Mouse (Mus musculus) thymus, adult 2 months (tissue): ENCODE measurements around the gene Ankrd55. TPM values are rescaled to one million over a fixed set of nuclear protein-coding genes. Genes with fewer than 3 reads are reported as not detected.

Source experiments
- DNase-seq: peaks from one replicate; pipeline ENCODE4 v3.0.0; 2021
- H3K27ac ChIP-seq: fragments of 200-500 bp; 2 replicates; pipeline ENCODE4 v1.5.1; 2012; ENCODE audit warnings: low read length, control low read depth; ENCODE audit not compliant: control insufficient read depth, insufficient read depth
- H3K27me3 ChIP-seq: fragments of 200-500 bp; 2 replicates; pipeline ENCODE4 v1.6.1; 2012; ENCODE audit warnings: mild to moderate bottlenecking, low read length, moderate library complexity, mixed read lengths; ENCODE audit not compliant: control insufficient read depth, insufficient read depth
- H3K36me3 ChIP-seq: fragments of 200-500 bp; 2 replicates; pipeline ENCODE4 v1.6.1; 2012; ENCODE audit warnings: mild to moderate bottlenecking, low read length, moderate library complexity; ENCODE audit not compliant: control insufficient read depth, insufficient read depth
- H3K4me1 ChIP-seq: fragments of 200-500 bp; replicated peaks from 2 replicates; pipeline ENCODE4 v1.6.1; 2012; ENCODE audit warnings: low read length; ENCODE audit not compliant: control insufficient read depth, insufficient read depth
- H3K4me3 ChIP-seq: fragments of 200-500 bp; 2 replicates; pipeline ENCODE4 v1.5.1; 2012; ENCODE audit warnings: mild to moderate bottlenecking, low read length, control low read depth, moderate library complexity; ENCODE audit not compliant: control insufficient read depth, insufficient read depth
- CTCF ChIP-seq: fragments of 200-500 bp; IDR thresholded peaks from 2 replicates; pipeline ENCODE4 v1.5.1; 2012; ENCODE audit warnings: mild to moderate bottlenecking, control low read depth, low read length, moderate library complexity, borderline replicate concordance; ENCODE audit not compliant: control insufficient read depth, poor library complexity, insufficient read depth; ENCODE audit errors: extremely low read depth
- POLR2A ChIP-seq: fragments of 200-500 bp; IDR thresholded peaks from 2 replicates; pipeline ENCODE4 v1.6.1; 2012; ENCODE audit warnings: mild to moderate bottlenecking, low read length, control low read depth, moderate library complexity; ENCODE audit not compliant: control insufficient read depth, poor library complexity, insufficient read depth; ENCODE audit errors: extremely low read depth
- WGBS: fragments of 180-500 bp; shearing (Covaris S2); methylation state at CpG from one replicate; pipeline ENCODE4 v1.1.7; 2018; 5-methylcytosine and 5-hydroxymethylcytosine counted together
- polyA plus RNA-seq: library from polyadenylated mRNA; depleted of rRNA; stranded (reverse); fragments of >200 nt; gene quantifications from 2 replicates; pipeline ENCODE4 v1.2.3, GENCODE M21; 2012

Gene Ankrd55
- polyA plus RNA-seq, 1 experiment: 2.5 TPM

DNA sequence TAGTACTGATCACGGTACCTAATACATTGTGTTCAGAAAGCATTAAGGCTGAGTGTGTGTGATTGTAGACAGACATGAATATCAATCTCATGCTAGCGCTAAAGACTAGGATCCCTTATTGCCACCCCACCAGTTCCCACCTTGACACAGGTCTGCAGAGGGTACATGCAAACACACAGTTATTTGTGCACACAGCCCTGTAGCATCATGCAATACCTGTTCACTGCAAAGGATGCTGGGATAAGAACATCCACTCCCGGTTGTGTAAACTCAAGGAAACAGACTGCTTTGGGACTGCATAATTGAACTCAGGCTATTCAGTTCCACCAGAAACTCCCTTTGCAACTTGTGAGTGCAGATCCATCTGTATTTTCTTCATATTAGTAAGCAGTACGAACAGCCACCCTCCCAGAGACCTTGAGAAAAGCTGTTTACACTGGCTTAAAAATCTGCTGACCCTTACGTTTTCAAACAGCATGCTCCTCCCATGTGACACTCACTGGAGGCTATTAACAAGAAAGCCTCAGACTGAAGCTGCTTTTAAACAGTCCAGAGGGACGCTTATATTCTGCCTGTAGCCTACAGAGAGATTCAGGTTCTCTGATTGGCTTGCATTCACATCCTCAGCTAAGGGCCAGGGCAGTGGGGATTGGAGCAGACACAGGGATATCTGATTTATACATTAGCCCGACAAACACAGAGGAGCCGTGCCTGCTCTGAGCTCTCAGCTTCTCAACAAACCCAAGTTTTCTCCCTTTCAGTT lies 42.8 kb downstream of the Ankrd55 start:
- DNase-seq: no peak
- Histone ChIP-seq H3K36me3 (no peaks in the 10 kb centered on the region), H3K4me3 (no peak overlapping the region), H3K27me3 (no peaks in the 10 kb centered on the region), H3K4me1 (no peaks in the 10 kb centered on the region), H3K27ac (no peak overlapping the region)
- WGBS: 86% methylated on average over 8 of the region's 8 CpGs
- no peak for TF ChIP-seq CTCF
- no peak for TF ChIP-seq POLR2A

DNA sequence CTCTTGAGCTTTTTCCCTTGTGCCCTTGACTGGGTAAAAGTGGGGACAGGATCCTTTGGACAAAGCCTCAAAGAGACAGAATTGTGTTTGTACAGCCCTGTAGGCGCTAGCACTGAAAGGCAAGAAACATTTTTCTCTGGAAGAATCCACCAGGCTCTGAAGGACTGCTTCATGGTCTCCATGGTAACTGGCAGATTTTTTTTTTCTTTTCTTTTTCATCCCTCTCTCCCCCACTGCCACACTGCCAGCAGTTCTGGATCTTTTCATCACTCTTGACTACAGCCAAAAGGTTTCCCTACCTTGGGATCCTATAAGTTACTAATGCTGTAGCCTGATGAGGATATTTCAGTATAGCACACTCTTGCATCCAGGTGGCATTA lies 43.4 kb downstream of the Ankrd55 start:
- Histone ChIP-seq H3K4me3 (no peak overlapping the region), H3K4me1 (no peaks in the 10 kb centered on the region), H3K27me3 (no peaks in the 10 kb centered on the region), H3K27ac (no peak overlapping the region), H3K36me3 (no peaks in the 10 kb centered on the region)
- 97% methylated on average over 1 of the region's 1 CpGs for WGBS
- DNase-seq: no peak
- TF ChIP-seq CTCF: no peak
- TF ChIP-seq POLR2A: no peak

DNA sequence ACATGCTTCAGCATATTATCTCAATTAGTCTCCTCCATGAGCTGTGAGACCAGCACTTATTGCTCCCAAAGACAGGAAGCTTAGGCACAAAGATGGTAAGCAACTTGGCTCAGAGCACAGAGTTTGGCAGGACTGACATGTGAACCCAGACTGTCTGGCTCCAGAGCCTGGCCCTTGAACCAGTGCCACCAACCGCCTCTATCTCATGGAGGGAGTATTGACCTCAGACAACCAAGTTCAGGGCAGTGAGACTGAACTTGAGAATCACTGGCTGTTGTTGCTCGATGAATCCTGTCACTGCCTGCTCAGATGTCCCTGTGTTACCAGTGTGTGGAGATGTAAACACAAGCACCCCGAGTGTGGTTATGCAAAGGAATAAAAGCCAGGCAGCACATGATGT lies 47.3 kb downstream of the Ankrd55 start:
- TF ChIP-seq POLR2A (no peak), CTCF (no peak)

DNA sequence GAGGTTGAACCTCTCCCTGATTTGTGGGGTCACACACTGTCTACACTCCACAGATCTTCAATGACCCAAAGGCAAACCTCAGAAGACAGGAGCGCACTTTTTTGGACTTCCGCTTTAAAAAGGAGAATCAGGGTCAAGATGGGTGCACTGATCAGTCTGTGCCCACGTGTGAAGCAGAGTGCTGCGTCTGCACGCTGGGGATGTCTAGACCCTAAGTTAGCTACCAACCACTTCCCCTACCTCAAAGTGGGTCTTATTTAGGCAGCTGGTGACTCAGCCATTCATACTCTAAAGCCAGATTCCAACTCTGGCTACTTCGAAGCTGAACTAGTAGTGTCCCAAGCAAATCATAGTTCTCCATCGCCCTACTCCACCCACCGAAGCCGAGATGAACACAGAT lies 48.9 kb downstream of the Ankrd55 start:
- DNase-seq: no peak
- 53% methylated on average over 9 of the region's 9 CpGs for WGBS
- Histone ChIP-seq H3K4me1 (peaks cover 4% of the 10 kb centered on the region; the same call in 1 of the 2 replicates), H3K27me3 (no peaks in the 10 kb centered on the region), H3K27ac (no peak overlapping the region), H3K36me3 (no peaks in the 10 kb centered on the region), H3K4me3 (no peak overlapping the region)
- no peak for TF ChIP-seq CTCF

More for the DNA sequence above, 47.3 kb downstream of the Ankrd55 start:
- Histone ChIP-seq H3K4me1 (peaks cover 4% of the 10 kb centered on the region; the same call in 1 of the 2 replicates), H3K4me3 (no peak overlapping the region), H3K27me3 (no peaks in the 10 kb centered on the region), H3K36me3 (no peaks in the 10 kb centered on the region), H3K27ac (no peak overlapping the region)
- DNase-seq: no peak
- WGBS: 91% methylated on average over 3 of the region's 3 CpGs

DNA sequence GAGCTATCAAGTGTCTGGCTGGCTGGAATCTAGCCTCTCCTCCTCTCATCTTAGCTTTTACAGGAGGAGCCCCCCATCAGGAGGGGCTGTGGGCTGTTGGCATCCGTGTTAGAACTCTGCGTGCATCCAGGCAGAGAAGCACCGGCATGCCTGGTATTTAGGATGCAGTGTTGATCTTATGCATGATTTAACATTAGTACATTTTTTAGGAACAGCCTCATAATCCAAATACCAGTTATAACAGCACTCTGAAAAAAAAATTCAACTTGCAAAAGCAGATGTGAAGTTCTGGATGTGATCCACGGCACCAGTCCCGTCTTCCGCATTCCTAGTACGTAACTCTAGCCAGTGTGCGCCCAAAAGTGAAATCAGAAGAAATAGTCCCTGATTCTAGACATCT lies 52.0 kb downstream of the Ankrd55 start:
- no peak for DNase-seq
- Histone ChIP-seq H3K27ac (no peak overlapping the region), H3K36me3 (no peaks in the 10 kb centered on the region), H3K27me3 (no peaks in the 10 kb centered on the region), H3K4me1 (peaks cover 6% of the 10 kb centered on the region; the same call in 1 of the 2 replicates), H3K4me3 (no peak overlapping the region)
- WGBS: 94% methylated on average over 8 of the region's 8 CpGs
- TF ChIP-seq POLR2A (no peak), CTCF (no peak)

DNA sequence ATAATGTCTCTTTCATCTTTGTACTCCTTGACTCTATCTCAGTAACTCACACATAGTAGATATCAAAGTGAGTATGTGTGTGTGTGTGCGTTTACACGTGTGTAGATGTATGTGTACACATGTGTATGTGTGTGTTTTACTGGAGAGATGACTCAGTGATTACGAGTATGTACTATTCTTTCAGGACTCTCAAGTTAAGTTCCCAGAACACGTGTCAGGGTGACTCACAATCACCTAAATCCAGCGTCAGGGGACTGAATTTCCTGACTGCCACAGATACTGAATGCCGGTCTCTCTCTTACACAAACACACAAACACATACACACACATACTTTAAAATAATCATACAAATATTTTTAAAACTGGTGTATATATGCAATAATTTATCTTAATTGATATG lies 52.5 kb downstream of the Ankrd55 start:
- TF ChIP-seq CTCF (no peak), POLR2A (no peak)
- DNase-seq: no peak
- no peak overlapping the region for H3K4me3 ChIP-seq
- no peaks in the 10 kb centered on the region for H3K27me3 ChIP-seq
- H3K36me3 ChIP-seq: no peaks in the 10 kb centered on the region
- no peak overlapping the region for H3K27ac ChIP-seq
- H3K4me1 ChIP-seq: peaks cover 6% of the 10 kb centered on the region; the same call in 1 of the 2 replicates
- WGBS: 94% methylated on average over 6 of the region's 6 CpGs
